Mouse (Mus musculus) regulatory T cell (primary cell): ENCODE data around the gene Eno1.

Source experiments
- in situ Hi-C: fragments of 300-600 bp; cut with MboI, MseI; formaldehyde crosslinking; loops from one replicate; pipeline ENCODE4 v1.15.1; 2025; ENCODE audit warnings: high pct_unique_total_duplicates

The Eno1 gene

DNA sequence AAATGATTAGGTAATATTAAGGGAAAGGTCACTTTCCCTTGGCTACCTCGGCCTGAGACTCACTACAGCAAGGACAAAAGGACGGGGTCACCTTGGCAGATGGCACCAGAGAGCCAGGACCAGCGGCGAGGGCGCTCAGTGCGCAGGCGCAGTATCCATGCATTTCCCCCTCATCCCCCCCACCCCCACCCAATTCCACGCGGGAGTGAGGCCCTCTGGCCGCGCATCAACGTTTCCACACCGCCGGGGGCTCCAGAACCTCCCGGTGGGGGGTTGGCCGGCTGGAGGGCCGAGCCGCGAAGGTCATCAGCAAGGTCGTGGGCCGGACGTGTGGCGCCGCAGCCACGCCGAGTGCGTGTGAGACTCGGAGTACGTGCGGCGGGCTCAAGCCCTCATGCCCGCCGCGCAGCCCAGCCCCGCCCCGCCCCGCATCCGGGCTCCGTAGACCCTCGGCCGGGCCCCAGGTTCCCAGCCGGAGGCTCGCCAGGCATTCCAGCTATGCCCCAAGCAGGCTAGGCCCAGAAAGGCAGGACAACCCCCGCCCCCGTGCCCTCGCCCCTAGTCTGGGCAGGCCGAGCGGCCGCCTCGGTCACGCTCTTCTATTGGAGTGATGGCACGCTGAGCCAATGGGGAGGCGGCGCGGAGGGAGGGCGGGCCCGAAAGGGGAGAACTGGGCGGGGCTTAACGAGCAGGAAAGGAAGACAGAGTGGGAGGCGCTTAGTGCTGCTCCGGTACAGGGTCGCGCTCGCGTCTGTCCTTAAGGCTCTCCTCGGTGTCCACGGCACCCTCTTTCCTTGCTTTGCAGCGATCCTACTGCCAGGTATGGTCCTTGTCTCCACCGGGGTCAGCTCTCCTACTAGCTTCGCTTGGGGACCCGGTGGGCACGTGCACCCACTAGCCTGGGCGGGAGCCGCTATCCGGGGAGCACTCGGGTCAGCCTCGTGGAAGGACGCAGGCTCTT is at the start of gene Eno1:
Gene Eno1 (plus strand): TSS at position 201 of the 961 bp plus-strand sequence.
- in situ Hi-C loops: no loop called here

- in situ Hi-C loops: no loop called here
These were observed 48.3 kb upstream of the Eno1 start for GRCm38 (mm10) chr4:150188236-150188635.

DNA sequence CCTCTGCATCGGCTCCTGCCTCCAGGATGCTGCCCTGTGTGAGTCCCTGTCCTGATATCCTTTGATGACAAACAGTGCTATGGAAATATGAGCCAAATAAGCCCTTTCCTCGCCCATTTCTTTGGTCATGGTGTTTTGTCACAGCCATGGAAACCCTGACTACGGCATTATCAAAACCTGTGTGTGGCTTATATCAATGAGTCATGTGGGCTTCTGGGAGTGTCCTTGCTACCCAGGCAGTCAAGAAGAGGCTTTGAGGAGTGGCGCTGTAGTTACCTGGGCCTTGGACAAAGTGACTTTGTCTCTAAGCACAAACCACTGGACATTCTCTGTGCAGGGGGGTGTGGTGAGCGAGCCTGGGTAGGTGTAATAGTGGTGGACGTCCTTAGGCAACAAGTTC is 44.3 kb upstream of the Eno1 start:
- in situ Hi-C loops: no loop called here

- in situ Hi-C loops: no loop called here
These were observed 42.6 kb upstream of the Eno1 start for GRCm38 (mm10) chr4:150193915-150194314.

GRCm38 (mm10) chr4:150198268-150198667 is 38.3 kb upstream of the Eno1 start:
- in situ Hi-C loops: loop anchor here (5.0 kb wide), 1 partner anchor 104 kb away; no protein-coding TSS in a partner anchor

DNA sequence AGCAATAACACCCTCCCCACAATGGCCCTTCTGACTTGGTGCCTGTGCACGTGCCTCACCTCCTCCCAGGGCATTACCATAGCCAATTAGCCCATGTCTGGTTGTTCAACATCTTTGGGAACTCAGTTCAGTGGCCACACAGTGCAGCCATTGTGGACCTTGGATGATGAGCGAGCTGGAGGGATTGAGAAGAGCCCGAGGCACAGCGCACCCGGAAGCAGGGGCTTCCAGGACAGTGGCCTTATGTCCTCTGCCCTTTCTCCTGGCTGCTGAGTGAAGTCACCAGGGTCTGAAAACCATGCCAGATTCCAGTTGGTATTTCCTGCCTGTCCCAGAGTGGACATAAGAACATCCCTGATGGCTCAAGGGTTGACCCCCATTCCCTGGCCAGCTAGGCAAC is 35.3 kb upstream of the Eno1 start, which contains the start of gene Car6:
Gene Car6 (minus strand): TSS at position 101 of the 400 bp plus-strand sequence.
- in situ Hi-C loops: loop anchor here (25.0 kb wide), 1 partner anchor 1889 kb away; no protein-coding TSS in a partner anchor

GRCm38 (mm10) chr4:150202702-150203101 is 33.8 kb upstream of the Eno1 start:
- in situ Hi-C loops: loop anchor here (25.0 kb wide), 1 partner anchor 1890 kb away; no protein-coding TSS in a partner anchor

DNA sequence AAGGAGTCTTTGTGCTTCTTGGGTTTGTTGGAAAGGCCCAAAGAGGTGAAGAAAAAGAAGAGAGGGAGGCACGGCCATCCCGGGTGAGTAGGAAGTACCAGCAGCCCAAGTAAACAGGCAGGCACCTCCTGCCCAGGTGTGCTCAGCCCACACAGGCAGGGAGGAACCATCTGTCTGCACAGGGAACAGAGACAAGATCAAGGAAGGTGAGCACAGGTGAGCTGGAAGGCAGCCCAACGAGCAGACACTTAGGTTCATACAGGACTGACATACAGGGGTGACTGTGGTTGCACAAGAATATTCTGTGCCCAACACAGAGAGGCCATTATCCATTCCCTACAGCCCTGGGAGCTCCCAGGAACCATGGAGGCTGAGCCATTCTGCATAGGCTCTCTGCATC is 31.6 kb upstream of the Eno1 start:
- in situ Hi-C loops: loop anchor here (25.0 kb wide), 1 partner anchor 1893 kb away; no protein-coding TSS in a partner anchor

- in situ Hi-C loops: loop anchor here (25.0 kb wide), 1 partner anchor 1897 kb away; no protein-coding TSS in a partner anchor
These were observed 26.8 kb upstream of the Eno1 start for GRCm38 (mm10) chr4:150209751-150210150.

DNA sequence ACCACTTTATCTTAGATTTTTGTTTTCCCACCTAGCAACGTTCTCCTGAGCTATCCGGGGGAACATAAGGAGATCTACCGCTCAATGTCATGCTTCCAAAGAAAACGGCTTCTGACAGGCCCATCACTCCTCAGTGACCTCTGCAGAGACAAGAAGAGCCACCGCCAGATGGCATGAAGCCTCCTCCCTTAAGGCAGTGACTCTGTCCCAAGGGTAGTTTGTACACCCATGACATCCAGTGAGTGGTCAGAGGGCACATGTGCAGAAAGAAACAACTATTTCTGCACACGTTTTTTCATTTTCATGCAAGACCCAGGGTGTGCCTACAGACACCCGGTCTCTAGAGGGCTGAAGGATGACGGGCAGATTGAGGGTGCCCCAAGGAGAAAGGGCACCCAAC is 26.2 kb upstream of the Eno1 start:
- in situ Hi-C loops: loop anchor here (25.0 kb wide), 1 partner anchor 1898 kb away; no protein-coding TSS in a partner anchor

DNA sequence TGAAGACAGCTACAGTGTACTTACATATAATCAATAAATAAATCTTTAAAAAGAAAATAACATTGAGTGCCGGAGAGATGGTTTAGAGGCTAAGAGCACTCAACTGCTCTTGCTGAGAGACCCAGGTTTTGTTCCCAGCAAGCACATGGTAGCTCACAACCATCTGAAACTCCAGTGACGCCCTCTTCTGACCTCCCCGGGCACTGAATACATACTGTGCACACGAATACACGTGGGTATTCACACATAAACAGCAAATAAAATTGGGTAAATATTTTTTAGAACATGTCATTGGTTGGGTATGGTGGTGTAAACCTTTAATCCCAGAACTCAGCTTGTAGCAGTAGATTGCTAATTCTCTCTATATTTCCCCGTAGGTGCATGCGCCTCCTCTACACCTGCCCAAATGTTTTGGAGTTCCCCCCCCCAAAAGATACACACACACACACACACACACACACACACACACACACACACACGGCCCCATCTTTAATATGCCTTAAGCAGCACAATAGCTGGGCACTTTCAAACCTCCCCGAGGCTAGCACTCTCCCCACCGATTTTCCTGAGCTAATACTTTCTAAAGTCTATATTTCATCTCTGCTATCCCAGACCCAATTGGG is 24.5 kb upstream of the Eno1 start:
- in situ Hi-C loops: loop anchor here (25.0 kb wide), 1 partner anchor 1900 kb away; no protein-coding TSS in a partner anchor

DNA sequence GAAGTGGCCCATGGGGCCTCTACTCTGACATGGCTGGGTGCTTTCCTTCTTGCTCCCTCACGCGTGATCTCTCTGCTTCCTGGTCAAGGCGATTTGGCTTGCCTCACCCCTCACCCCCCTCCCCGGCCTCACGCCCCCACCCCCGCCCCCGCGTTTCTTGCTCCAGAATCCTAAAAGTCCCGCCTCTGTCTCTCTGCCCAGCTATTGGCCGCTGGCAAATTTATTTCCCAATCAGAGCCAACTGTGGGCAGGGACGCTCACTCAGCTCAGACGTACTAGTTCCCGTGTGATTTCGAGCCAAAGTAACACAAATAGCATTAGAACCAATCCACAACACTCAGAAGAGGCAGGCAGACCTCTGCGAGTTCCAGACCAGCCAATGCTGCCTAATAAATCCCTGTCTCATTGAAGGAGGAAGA is 24.0 kb upstream of the Eno1 start:
- in situ Hi-C loops: loop anchor here (25.0 kb wide), 1 partner anchor 1900 kb away; no protein-coding TSS in a partner anchor

- in situ Hi-C loops: loop anchor here (25.0 kb wide), 1 partner anchor 1902 kb away; no protein-coding TSS in a partner anchor
These were observed 22.6 kb upstream of the Eno1 start for GRCm38 (mm10) chr4:150213910-150214309.

- in situ Hi-C loops: loop anchor here (25.0 kb wide), 1 partner anchor 1904 kb away; no protein-coding TSS in a partner anchor
These were observed 20.1 kb upstream of the Eno1 start for GRCm38 (mm10) chr4:150216423-150216822.

- in situ Hi-C loops: loop anchor here (25.0 kb wide), 1 partner anchor 1905 kb away; no protein-coding TSS in a partner anchor
These were observed 19.4 kb upstream of the Eno1 start for GRCm38 (mm10) chr4:150217042-150217554.

DNA sequence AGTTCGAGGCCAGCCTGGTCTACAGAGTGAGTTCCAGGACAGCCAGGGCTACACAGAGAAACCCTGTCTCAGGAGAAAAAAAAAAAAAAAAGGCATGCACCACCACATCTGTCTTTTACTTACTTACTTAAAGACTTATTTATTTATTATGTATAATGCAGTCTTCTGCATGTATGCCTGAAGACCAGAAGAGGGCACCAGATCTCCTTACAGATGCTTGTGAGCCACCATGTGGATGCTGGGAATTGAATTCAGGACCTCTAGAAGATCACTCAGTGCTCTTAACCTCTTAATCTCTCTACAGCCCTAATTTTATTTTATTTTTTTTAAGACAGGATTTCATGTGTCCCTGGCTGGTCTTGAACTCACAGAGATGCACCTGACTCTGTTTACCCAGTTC is 18.6 kb upstream of the Eno1 start:
- in situ Hi-C loops: loop anchor here (25.0 kb wide), 1 partner anchor 1906 kb away; no protein-coding TSS in a partner anchor

DNA sequence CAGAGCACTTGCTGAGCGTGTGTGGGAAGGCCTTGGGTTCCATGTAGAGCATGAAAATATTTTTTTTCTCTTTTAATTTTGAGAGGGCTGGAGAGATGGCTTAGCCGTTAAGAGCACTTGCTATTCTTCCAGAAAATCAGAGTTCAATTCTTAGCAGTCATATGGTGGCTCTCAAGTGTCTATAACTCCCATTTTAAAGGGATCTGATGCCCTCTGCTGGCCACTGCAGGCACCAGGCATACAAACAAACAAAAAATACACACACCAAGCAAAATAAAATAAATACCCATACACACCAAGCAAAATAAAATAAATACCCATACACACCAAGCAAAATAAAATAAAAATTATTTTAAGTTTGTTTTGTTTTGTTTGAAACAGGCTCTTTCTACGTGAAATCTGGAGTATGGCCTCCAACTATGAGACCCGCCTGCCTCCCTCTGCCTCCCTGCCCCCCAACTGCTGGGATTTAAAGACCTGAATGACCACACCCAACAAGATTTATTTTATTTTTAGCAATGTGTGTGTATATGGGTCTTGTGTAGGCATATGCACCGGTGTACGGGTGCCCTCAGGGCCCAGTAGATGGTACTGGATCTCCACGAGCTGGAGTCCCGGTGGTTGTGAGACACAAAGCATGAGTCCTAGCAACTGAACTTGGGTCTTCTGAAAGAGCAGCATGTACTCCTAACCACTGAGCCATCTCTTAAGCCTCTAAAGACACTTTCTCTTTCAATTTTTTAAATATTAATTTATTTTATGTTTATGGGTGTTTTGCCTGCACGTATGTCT is 16.8 kb upstream of the Eno1 start:
- in situ Hi-C loops: loop anchor here (25.0 kb wide), 1 partner anchor 1907 kb away; no protein-coding TSS in a partner anchor

GRCm38 (mm10) chr4:150220584-150220983 is 15.9 kb upstream of the Eno1 start:
- in situ Hi-C loops: loop anchor here (25.0 kb wide), 1 partner anchor 1908 kb away; no protein-coding TSS in a partner anchor

DNA sequence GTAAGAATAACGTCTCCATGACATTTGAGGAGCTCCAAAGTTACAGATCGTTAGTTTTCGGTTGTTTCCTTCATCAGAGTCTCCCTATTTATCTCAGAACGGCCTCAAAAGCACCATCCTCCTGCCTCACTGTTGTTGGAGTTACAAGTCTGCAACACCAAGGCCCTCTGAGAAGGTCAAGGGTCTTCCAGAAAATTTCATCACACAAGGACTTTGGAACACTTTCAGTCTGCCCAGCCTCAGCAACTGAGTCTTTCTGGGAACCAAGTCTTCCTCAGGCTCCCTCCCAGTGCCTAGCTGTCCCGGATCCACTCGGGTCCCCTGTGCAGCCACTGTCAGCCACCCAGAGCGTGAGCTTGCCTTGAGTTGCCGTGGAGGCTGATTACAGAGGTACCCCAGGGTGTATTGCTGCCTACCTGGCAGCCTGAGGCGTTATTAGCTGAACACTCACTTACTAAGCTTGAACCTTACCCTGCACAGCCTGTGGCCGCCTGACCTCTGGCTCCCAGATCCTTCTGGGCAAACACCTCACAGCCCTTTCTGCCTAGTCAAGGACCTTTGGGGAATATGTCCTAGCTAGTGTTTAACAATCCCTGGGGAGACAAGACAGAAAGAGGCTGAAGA is 15.4 kb upstream of the Eno1 start:
- in situ Hi-C loops: loop anchor here (25.0 kb wide), 1 partner anchor 1909 kb away; no protein-coding TSS in a partner anchor

DNA sequence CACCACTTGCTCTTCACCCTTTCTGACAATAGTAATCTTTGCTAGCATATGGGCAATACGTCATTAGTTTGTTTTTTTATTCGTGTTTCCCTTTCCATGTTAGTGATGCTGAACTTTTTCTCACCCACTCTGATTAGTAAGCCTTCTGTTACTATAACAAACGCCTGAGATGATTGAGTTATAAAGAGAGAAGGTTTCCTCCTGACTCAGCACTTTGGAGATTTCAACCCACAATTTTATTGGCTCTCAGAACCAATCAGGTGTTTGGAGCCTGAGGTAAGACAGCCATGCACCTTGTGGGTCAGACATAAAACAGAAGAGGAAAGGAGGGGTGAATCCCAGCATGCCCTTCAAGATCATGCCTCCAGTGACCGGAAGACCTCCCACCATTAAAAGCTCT is 12.7 kb upstream of the Eno1 start:
- in situ Hi-C loops: loop anchor here (25.0 kb wide), 1 partner anchor 1912 kb away; no protein-coding TSS in a partner anchor
